Mouse (Mus musculus): ENCODE results near the gene Tmem184a. TPM values are rescaled to one million over a fixed set of nuclear protein-coding genes. Genes with fewer than 3 reads are reported as not detected.

Gene Tmem184a
- total RNA-seq, 1 experiment = 2.7 TPM

GRCm38 (mm10) chr5:139813126-139813490 lies 6.6 kb downstream of the Tmem184a start:
- TF ChIP-seq ZC3H11A (IDR thresholded peaks at IDR 0.05; ENCODE audit: borderline replicate concordance, low read depth, low read length) (no peak), ZNF384 (IDR thresholded peaks at IDR 0.05; ENCODE audit: low read depth, low read length) (no peak), HCFC1 (IDR thresholded peaks at IDR 0.05; ENCODE audit: borderline replicate concordance, insufficient read depth, low read length) (no peak), CHD2 (IDR thresholded peaks at IDR 0.05; ENCODE audit: low read depth, low read length) (no peak), MAFK (IDR thresholded peaks at IDR 0.05; ENCODE audit: insufficient read depth, low read depth, low read length) (no peak)
- H3K4me1 ChIP-seq (ENCODE audit: control insufficient read depth in 2 of 2, insufficient read depth in 2 of 2, low read length in 2 of 2, poor library complexity in 1 of 2) = peaks cover 0 to 12% of the 10 kb centered on the region in 2 experiments; a peak in 2 of 4 replicates
- in situ Hi-C loops (cut with MboI; ENCODE audit: low sequenced_read_pairs in 2 of 2, unreplicated experiment in 2 of 2) = no loop called here
- no peak overlapping the region for H3K27ac ChIP-seq (ENCODE audit: insufficient read depth, low read depth, low read length, poor library complexity, severe bottlenecking)
- no peaks in the 10 kb centered on the region for H3K36me3 ChIP-seq (ENCODE audit: control insufficient read depth, insufficient read depth, low read length, poor library complexity, severe bottlenecking)
- no peak for DNase-seq (ENCODE audit: low read depth, low spot score)
- no peaks in the 10 kb centered on the region for H3K9me3 ChIP-seq (ENCODE audit: control insufficient read depth, insufficient read depth, low read depth, low read length)
- no peak overlapping the region for H3K9ac ChIP-seq (ENCODE audit: insufficient read depth, low read depth, low read length, poor library complexity, severe bottlenecking)
- no peak overlapping the region for H3K4me3 ChIP-seq (ENCODE audit: insufficient read depth in 1 of 2, low read depth in 1 of 2, low read length in 2 of 2, poor library complexity in 1 of 2, severe bottlenecking in 1 of 2)

DNA sequence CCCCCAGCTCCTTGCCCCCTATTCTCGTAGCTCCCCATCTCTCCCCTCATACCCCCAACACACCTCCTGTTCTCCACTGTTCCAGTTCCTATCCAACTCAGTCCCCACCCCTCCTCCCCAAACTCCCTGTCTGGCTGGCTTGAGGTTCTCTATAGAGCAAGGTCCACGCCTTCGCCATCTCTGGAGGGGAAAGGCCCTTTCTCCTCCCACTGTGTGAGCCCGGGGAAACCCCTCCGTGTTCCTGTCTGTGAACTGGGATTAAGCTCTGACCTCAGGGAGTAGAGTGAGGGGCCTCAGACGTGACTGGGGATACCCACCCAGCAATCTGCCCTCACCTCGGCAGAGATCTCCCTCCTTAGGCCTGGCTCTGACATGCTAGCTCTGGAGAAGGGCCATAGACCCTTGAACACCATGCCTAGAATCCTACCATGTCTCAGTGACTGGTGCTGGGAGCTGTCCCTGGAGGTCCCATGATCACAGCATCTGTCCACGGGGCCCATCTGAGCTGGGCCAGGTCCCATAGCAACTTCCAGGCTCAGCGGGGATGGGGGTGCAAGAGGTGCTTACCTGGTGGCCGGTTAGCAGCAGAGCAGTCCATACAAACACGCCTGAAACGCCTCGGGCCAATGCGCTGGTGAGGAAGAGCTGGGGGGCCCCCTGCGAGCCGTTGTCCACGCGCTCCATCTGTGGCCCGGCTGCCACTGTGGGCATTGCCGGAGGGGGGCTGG lies 7.2 kb downstream of the Tmem184a start:
- Histone ChIP-seq H3K4me3 (ENCODE audit: insufficient read depth in 1 of 2, low read depth in 1 of 2, low read length in 2 of 2, poor library complexity in 1 of 2, severe bottlenecking in 1 of 2) (no peak overlapping the region), H3K9ac (ENCODE audit: insufficient read depth, low read depth, low read length, poor library complexity, severe bottlenecking) (no peak overlapping the region), H3K4me1 (ENCODE audit: control insufficient read depth in 2 of 2, insufficient read depth in 2 of 2, low read length in 2 of 2, poor library complexity in 1 of 2) (peaks cover 0 to 17% of the 10 kb centered on the region in 2 experiments; a peak in 2 of 4 replicates), H3K9me3 (ENCODE audit: control insufficient read depth, insufficient read depth, low read depth, low read length) (no peaks in the 10 kb centered on the region), H3K27ac (ENCODE audit: insufficient read depth, low read depth, low read length, poor library complexity, severe bottlenecking) (no peak overlapping the region), H3K36me3 (ENCODE audit: control insufficient read depth, insufficient read depth, low read length, poor library complexity, severe bottlenecking) (no peaks in the 10 kb centered on the region)
- TF ChIP-seq CHD2 (IDR thresholded peaks at IDR 0.05; ENCODE audit: low read depth, low read length) (no peak), HCFC1 (IDR thresholded peaks at IDR 0.05; ENCODE audit: borderline replicate concordance, insufficient read depth, low read length) (no peak), ZNF384 (IDR thresholded peaks at IDR 0.05; ENCODE audit: low read depth, low read length) (no peak), MAFK (IDR thresholded peaks at IDR 0.05; ENCODE audit: insufficient read depth, low read depth, low read length) (no peak), ZC3H11A (IDR thresholded peaks at IDR 0.05; ENCODE audit: borderline replicate concordance, low read depth, low read length) (no peak)
- in situ Hi-C loops (cut with MboI; ENCODE audit: low sequenced_read_pairs in 2 of 2, unreplicated experiment in 2 of 2) = no loop called here
- no peak for DNase-seq (ENCODE audit: low read depth, low spot score)

DNA sequence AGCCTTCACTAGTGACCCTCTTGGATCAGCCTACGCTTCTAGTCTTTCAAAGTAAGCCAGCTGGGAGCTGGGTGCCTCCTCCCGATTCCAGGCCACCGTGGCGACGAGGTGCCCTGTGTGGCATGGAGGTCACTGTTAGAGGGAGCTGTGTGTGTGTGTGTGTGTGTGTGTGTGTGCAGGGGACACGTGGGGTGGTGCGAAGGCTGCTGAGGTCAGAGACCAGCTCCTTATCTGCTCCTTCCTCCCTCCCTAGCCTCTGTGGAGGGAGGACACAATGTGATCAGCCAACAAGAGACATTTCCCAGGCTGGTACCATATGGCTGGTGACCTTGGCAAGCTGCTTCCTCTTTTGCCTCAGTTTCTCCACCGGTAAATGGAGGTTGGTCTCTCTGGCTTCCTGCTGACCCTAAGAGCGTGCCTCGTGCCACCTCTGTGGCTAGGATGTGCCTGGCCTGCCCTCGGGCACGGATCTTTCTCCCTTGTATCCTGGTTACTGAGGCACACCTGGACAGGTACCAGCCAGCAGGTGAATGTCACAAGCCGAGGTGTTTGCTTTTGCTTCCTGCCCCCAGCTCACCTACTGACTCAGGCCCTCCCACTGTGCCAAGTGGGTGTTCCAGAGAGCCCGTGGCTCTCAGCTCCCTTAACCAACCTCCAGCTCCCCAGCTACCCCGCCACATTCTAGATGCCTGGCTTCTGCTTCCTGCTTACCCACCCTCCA lies 7.9 kb downstream of the Tmem184a start:
- in situ Hi-C loops (cut with MboI; ENCODE audit: low sequenced_read_pairs in 2 of 2, unreplicated experiment in 2 of 2) = no loop called here
- H3K9ac ChIP-seq (ENCODE audit: insufficient read depth, low read depth, low read length, poor library complexity, severe bottlenecking) = no peak overlapping the region
- no peaks in the 10 kb centered on the region for H3K9me3 ChIP-seq (ENCODE audit: control insufficient read depth, insufficient read depth, low read depth, low read length)
- no peak overlapping the region for H3K4me3 ChIP-seq (ENCODE audit: insufficient read depth in 1 of 2, low read depth in 1 of 2, low read length in 2 of 2, poor library complexity in 1 of 2, severe bottlenecking in 1 of 2)
- no peak for TF ChIP-seq MAFK (IDR thresholded peaks at IDR 0.05; ENCODE audit: insufficient read depth, low read depth, low read length)
- TF ChIP-seq ZNF384 (IDR thresholded peaks at IDR 0.05; ENCODE audit: low read depth, low read length) = no peak
- no peak for TF ChIP-seq HCFC1 (IDR thresholded peaks at IDR 0.05; ENCODE audit: borderline replicate concordance, insufficient read depth, low read length)
- TF ChIP-seq CHD2 (IDR thresholded peaks at IDR 0.05; ENCODE audit: low read depth, low read length) = no peak
- H3K36me3 ChIP-seq (ENCODE audit: control insufficient read depth, insufficient read depth, low read length, poor library complexity, severe bottlenecking) = no peaks in the 10 kb centered on the region
- no peak for DNase-seq (ENCODE audit: low read depth, low spot score)
- H3K27ac ChIP-seq (ENCODE audit: insufficient read depth, low read depth, low read length, poor library complexity, severe bottlenecking) = no peak overlapping the region
- peaks cover 0 to 17% of the 10 kb centered on the region in 2 experiments; a peak in 2 of 4 replicates for H3K4me1 ChIP-seq (ENCODE audit: control insufficient read depth in 2 of 2, insufficient read depth in 2 of 2, low read length in 2 of 2, poor library complexity in 1 of 2)

DNA sequence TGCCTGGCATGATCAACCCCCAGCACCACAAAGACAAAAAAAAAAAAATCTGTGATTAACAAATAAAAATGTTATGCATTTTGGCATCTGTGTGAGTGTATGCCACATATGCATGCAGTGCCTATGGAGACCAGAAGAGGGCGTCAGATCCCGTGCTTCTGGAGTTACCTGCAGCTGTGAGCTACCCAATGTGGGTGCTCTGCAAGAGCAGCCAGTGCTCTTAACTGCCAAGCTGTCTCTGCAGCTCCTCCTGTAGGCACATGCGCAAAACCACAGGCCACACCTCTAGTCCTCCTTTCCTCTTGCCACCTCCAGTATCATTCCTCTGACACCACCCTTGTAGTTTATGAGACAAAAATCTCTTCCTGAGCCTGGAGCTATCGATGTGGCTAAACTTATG lies 10.3 kb downstream of the Tmem184a start:
- in situ Hi-C loops (cut with MboI; ENCODE audit: low sequenced_read_pairs in 2 of 2, unreplicated experiment in 2 of 2) = no loop called here
- Histone ChIP-seq H3K4me3 (ENCODE audit: insufficient read depth in 1 of 2, low read depth in 1 of 2, low read length in 2 of 2, poor library complexity in 1 of 2, severe bottlenecking in 1 of 2) (no peak overlapping the region), H3K36me3 (ENCODE audit: control insufficient read depth, insufficient read depth, low read length, poor library complexity, severe bottlenecking) (no peaks in the 10 kb centered on the region), H3K9me3 (ENCODE audit: control insufficient read depth, insufficient read depth, low read depth, low read length) (no peaks in the 10 kb centered on the region), H3K4me1 (ENCODE audit: control insufficient read depth in 2 of 2, insufficient read depth in 2 of 2, low read length in 2 of 2, poor library complexity in 1 of 2) (peaks cover 0 to 16% of the 10 kb centered on the region in 2 experiments; a peak in 2 of 4 replicates), H3K27ac (ENCODE audit: insufficient read depth, low read depth, low read length, poor library complexity, severe bottlenecking) (no peak overlapping the region), H3K9ac (ENCODE audit: insufficient read depth, low read depth, low read length, poor library complexity, severe bottlenecking) (no peak overlapping the region)
- TF ChIP-seq ZC3H11A (IDR thresholded peaks at IDR 0.05; ENCODE audit: borderline replicate concordance, low read depth, low read length) (peak; percentile 4; the same call in 1 of the 2 replicates), HCFC1 (IDR thresholded peaks at IDR 0.05; ENCODE audit: borderline replicate concordance, insufficient read depth, low read length) (no peak)
- DNase-seq (ENCODE audit: low read depth, low spot score) = peak; percentile 47
